Comparison of ENCODE assay signal across 8 mouse cellular contexts in the genomic region with DNA sequence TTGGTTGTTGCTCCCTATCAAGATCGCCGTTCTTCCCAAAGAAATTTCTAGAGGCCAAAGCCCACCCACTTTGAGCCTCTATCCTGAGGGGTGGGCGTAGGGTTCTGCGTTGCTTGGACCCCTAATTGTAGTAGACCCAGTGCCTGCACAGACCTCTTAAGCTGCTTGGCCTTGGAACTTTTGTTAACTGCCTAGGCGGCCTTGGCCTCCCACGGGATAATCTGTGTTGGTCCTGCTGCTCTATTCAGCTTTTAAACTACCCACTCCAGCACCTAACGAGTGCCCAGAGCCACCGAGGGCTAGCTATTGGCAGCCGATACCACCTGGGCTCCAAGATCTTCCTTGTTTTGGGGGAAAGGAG. TPM values are rescaled to one million over a fixed set of nuclear protein-coding genes. Genes with fewer than 3 reads are reported as not detected.
DNase-seq lines count a peak whose midpoint lies in the region; ATAC-seq lines count a peak whose summit lies in the region.

No protein-coding gene starts in this region.

- peak overlapping the region; percentile 41 for H3K4me3 ChIP-seq in lung, embryonic 15.5 days
- peak overlapping the region; percentile 32; the same call in 1 of the 2 replicates for H3K4me3 ChIP-seq in limb, embryonic 11.5 days (ENCODE audit: low read depth, low read length)
- peak overlapping the region; percentile 35 for H3K4me3 ChIP-seq in stomach, embryonic 15.5 days (replicated peaks)

- no peaks in the 10 kb centered on the region for H3K9me3 ChIP-seq in lung, embryonic 15.5 days
- no peaks in the 10 kb centered on the region for H3K9me3 ChIP-seq in limb, embryonic 11.5 days (ENCODE audit: control insufficient read depth, low read length)
- no peaks in the 10 kb centered on the region for H3K9me3 ChIP-seq in stomach, embryonic 15.5 days

- H3K4me1 ChIP-seq in lung, embryonic 15.5 days = peaks cover 26% of the 10 kb centered on the region
- peaks cover 16% of the 10 kb centered on the region for H3K4me1 ChIP-seq in limb, embryonic 11.5 days (ENCODE audit: control insufficient read depth, insufficient read depth, low read length)
- H3K4me1 ChIP-seq in stomach, embryonic 15.5 days = peaks cover 22% of the 10 kb centered on the region

- 30% methylated on average over 9 of the region's 9 CpGs for WGBS in lung, embryonic 15.5 days
- 15% methylated on average over 9 of the region's 9 CpGs for whole genome bisulfite sequencing in limb, embryonic 11.5 days
- 33% methylated on average over 9 of the region's 9 CpGs for WGBS in stomach, embryonic 15.5 days

- H3K36me3 ChIP-seq in lung, embryonic 15.5 days = no peaks in the 10 kb centered on the region
- H3K36me3 ChIP-seq in limb, embryonic 11.5 days (ENCODE audit: control insufficient read depth, insufficient read depth, low read length) = no peaks in the 10 kb centered on the region
- H3K36me3 ChIP-seq in stomach, embryonic 15.5 days = no peaks in the 10 kb centered on the region

- peak overlapping the region; percentile 58; the same call in 1 of the 2 replicates for H3K27ac ChIP-seq in lung, embryonic 15.5 days
- no peak overlapping the region for H3K27ac ChIP-seq in limb, embryonic 11.5 days (replicated peaks; ENCODE audit: low read depth, low read length)
- peak overlapping the region; percentile 78 for H3K27ac ChIP-seq in stomach, embryonic 15.5 days

- peak overlapping the region; percentile 76 for H3K4me2 ChIP-seq in lung, embryonic 15.5 days
- peak overlapping the region; percentile 64 for H3K4me2 ChIP-seq in limb, embryonic 11.5 days (ENCODE audit: low read depth, severe bottlenecking)
- H3K4me2 ChIP-seq in stomach, embryonic 15.5 days = peak overlapping the region; percentile 75

- H3K27me3 ChIP-seq in lung, embryonic 15.5 days = no peaks in the 10 kb centered on the region
- peaks cover 5% of the 10 kb centered on the region for H3K27me3 ChIP-seq in limb, embryonic 11.5 days (ENCODE audit: control insufficient read depth, insufficient read depth, low read length)
- no peaks in the 10 kb centered on the region for H3K27me3 ChIP-seq in stomach, embryonic 15.5 days (replicated peaks)

- no peak for ATAC-seq in lung, embryonic 15.5 days (ENCODE audit: borderline replicate concordance, extremely low read depth, low FRiP score, low TSS enrichment)
- no peak for ATAC-seq in limb, embryonic 11.5 days (ENCODE audit: insufficient number of reproducible peaks, low FRiP score, low TSS enrichment, low read depth)
- no peak for ATAC-seq in stomach, embryonic 15.5 days (ENCODE audit: insufficient read depth, low FRiP score, low read depth)
- no peak for ATAC-seq in monocyte, adult 5-6 weeks (replicated peaks; ENCODE audit: insufficient number of reproducible peaks, low FRiP score, low TSS enrichment, poor library complexity, severe bottlenecking)

- DNase-seq in adrenal gland, adult 2 months = peak; percentile 80
- DNase-seq in adrenal gland, adult 8-10 months = no peak
- no peak for DNase-seq in lung, postnatal 4 days
- DNase-seq in limb, embryonic 11.5 days (ENCODE audit: low spot score) = no peak
- no peak for DNase-seq in spleen, postnatal 14 days (ENCODE audit: low spot score in 2 of 2)

- H3K9ac ChIP-seq in lung, embryonic 15.5 days = peak overlapping the region; percentile 47
- H3K9ac ChIP-seq in limb, embryonic 11.5 days (ENCODE audit: low read length) = peak overlapping the region; percentile 62; the same call in 1 of the 2 replicates
- H3K9ac ChIP-seq in stomach, embryonic 15.5 days = no peak overlapping the region

RNA-seq across cellular contexts. Expression of gene Hexim1, which starts 3.5 kb away (rescaled TPM):
- 10 to 100 TPM; 70.9 to 83.7 TPM for total RNA-seq in adrenal gland, adult 2 months (2021)
- 15.7 and 16.5 TPM in 2 replicates for polyA plus RNA-seq in adrenal gland, adult 2 months (2012; rRNA removed)
- total RNA-seq in adrenal gland, adult 8-10 months (2022) = 10 to 100 TPM; 75.2 to 90.2 (median 86.0) TPM
- 4.4 and 4.5 TPM in 2 replicates for polyA plus RNA-seq in lung, embryonic 15.5 days (2015; fragmentation: Nextera tagmentation; extraction: Ambion mirVana)
- 5.2 and 5.6 TPM in 2 replicates for polyA plus RNA-seq in limb, embryonic 11.5 days (2014; fragmentation: Nextera tagmentation; extraction: Ambion mirVana)
- polyA plus RNA-seq in stomach, embryonic 15.5 days (2015; fragmentation: Nextera tagmentation; extraction: Ambion mirVana) = 5.1 and 5.4 TPM in 2 replicates
- total RNA-seq in monocyte, adult 5-6 weeks (2017) = 90.9 to 99.4 TPM (median 96.2 TPM) in 3 replicates

RNA-seq across cellular contexts. Expression of gene Acbd4, which starts 11.1 kb away (rescaled TPM):
- total RNA-seq in adrenal gland, adult 2 months (2021) = 100 to 1,000 TPM in 1 of 2 experiments, 10 to 100 TPM in 1; 88.4 to 175 TPM
- polyA plus RNA-seq in adrenal gland, adult 2 months (2012; rRNA removed) = 70.3 and 91.9 TPM in 2 replicates
- 100 to 1,000 TPM; 114 to 181 (median 146) TPM for total RNA-seq in adrenal gland, adult 8-10 months (2022)
- polyA plus RNA-seq in lung, embryonic 15.5 days (2015; fragmentation: Nextera tagmentation; extraction: Ambion mirVana) = 15.7 and 18.3 TPM in 2 replicates
- 4.8 and 5.2 TPM in 2 replicates for polyA plus RNA-seq in limb, embryonic 11.5 days (2014; fragmentation: Nextera tagmentation; extraction: Ambion mirVana)
- 19.2 and 23.7 TPM in 2 replicates for polyA plus RNA-seq in stomach, embryonic 15.5 days (2015; fragmentation: Nextera tagmentation; extraction: Ambion mirVana)
- total RNA-seq in monocyte, adult 5-6 weeks (2017) = 21.8 to 32.6 TPM (median 28.3 TPM) in 3 replicates

RNA-seq across cellular contexts. Expression of gene Plcd3, which starts 11.1 kb away (rescaled TPM):
- total RNA-seq in adrenal gland, adult 2 months (2021) = 10 to 100 TPM in 1 of 2 experiments, 1 to 10 TPM in 1; 6.3 to 14.3 TPM
- polyA plus RNA-seq in adrenal gland, adult 2 months (2012; rRNA removed) = 21.4 and 24.7 TPM in 2 replicates
- total RNA-seq in adrenal gland, adult 8-10 months (2022) = 10 to 100 TPM; 10.0 to 18.9 (median 13.6) TPM
- 2.5 and 3.6 TPM in 2 replicates for polyA plus RNA-seq in lung, embryonic 15.5 days (2015; fragmentation: Nextera tagmentation; extraction: Ambion mirVana)
- polyA plus RNA-seq in limb, embryonic 11.5 days (2014; fragmentation: Nextera tagmentation; extraction: Ambion mirVana) = 1.2 and 1.8 TPM in 2 replicates
- 3.5 and 3.6 TPM in 2 replicates for polyA plus RNA-seq in stomach, embryonic 15.5 days (2015; fragmentation: Nextera tagmentation; extraction: Ambion mirVana)
- total RNA-seq in monocyte, adult 5-6 weeks (2017) = 0.97 TPM in 1 of 3 replicates, not detected in the others

RNA-seq across cellular contexts. Expression of gene Hexim2, which starts 19.7 kb away (rescaled TPM):
- 1 to 10 TPM; 2.8 to 7.0 TPM for total RNA-seq in adrenal gland, adult 2 months (2021)
- polyA plus RNA-seq in adrenal gland, adult 2 months (2012; rRNA removed) = 3.3 and 4.5 TPM in 2 replicates
- 1 to 10 TPM; 6.1 to 9.3 (median 8.6) TPM for total RNA-seq in adrenal gland, adult 8-10 months (2022)
- polyA plus RNA-seq in lung, embryonic 15.5 days (2015; fragmentation: Nextera tagmentation; extraction: Ambion mirVana) = 8.3 and 9.6 TPM in 2 replicates
- 8.3 and 9.5 TPM in 2 replicates for polyA plus RNA-seq in limb, embryonic 11.5 days (2014; fragmentation: Nextera tagmentation; extraction: Ambion mirVana)
- 6.8 and 8.7 TPM in 2 replicates for polyA plus RNA-seq in stomach, embryonic 15.5 days (2015; fragmentation: Nextera tagmentation; extraction: Ambion mirVana)
- 0.87 to 2.5 TPM in 2 of 3 replicates, not detected in the other for total RNA-seq in monocyte, adult 5-6 weeks (2017)

RNA-seq across cellular contexts. Expression of gene Fmnl1, which starts 58.4 kb away (rescaled TPM):
- 10 to 100 TPM; 18.9 to 24.2 TPM for total RNA-seq in adrenal gland, adult 2 months (2021)
- 16.3 and 19.2 TPM in 2 replicates for polyA plus RNA-seq in adrenal gland, adult 2 months (2012; rRNA removed)
- 10 to 100 TPM; 29.3 to 40.6 (median 30.6) TPM for total RNA-seq in adrenal gland, adult 8-10 months (2022)
- 2.7 and 3.7 TPM in 2 replicates for polyA plus RNA-seq in lung, embryonic 15.5 days (2015; fragmentation: Nextera tagmentation; extraction: Ambion mirVana)
- polyA plus RNA-seq in limb, embryonic 11.5 days (2014; fragmentation: Nextera tagmentation; extraction: Ambion mirVana) = 0.20 and 0.69 TPM in 2 replicates
- polyA plus RNA-seq in stomach, embryonic 15.5 days (2015; fragmentation: Nextera tagmentation; extraction: Ambion mirVana) = 3.8 and 4.0 TPM in 2 replicates
- 189 to 455 TPM (median 252 TPM) in 3 replicates for total RNA-seq in monocyte, adult 5-6 weeks (2017)
